Mouse (Mus musculus): ENCODE measurements at regions not wholly inside any gene's neighbourhood (a gene's known extent, or its start where the extent isn't known, plus 50 kb on each side); places are given as distances from the start of the nearest gene placed in this dataset.

DNA sequence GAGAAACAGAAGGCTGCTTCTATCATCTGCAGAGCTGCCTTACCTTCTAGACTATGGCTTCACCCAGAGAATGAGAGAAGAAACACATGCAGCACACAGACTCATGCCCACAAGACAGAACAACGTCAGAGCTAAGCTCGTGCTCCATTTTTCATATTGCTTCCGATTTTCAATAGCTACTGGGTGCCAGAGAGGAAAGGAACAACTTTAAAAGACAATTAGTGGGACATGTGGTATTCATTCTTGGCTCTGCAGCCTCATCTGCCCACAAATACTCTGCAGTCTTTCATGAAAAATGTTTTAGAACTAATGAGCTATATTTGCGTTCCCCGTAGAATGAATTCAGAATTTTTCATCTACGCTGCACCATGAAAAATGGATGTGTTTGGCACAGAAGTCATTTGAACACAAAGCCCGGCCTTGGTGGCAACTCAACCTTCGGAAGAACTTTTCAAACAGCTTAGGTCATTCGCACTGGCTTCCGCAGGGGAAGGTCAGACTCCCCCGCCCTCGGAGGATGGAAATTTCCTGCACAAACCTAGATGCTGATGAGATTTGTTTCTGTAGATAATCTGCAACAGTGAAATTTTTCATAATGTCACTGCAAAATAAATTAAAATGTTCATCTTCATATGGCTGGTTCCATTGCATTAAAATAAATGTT lies 213.6 kb downstream of the Skap2 start:
- no peaks in the 10 kb centered on the region for H3K27me3 ChIP-seq (ENCODE audit: control insufficient read depth, insufficient read depth, low read length, poor library complexity, severe bottlenecking)
- DNase-seq (ENCODE audit: low read depth, low spot score), result no peak
- no peaks in the 10 kb centered on the region for H3K36me3 ChIP-seq (ENCODE audit: control insufficient read depth, insufficient read depth, low read length, poor library complexity, severe bottlenecking)

DNA sequence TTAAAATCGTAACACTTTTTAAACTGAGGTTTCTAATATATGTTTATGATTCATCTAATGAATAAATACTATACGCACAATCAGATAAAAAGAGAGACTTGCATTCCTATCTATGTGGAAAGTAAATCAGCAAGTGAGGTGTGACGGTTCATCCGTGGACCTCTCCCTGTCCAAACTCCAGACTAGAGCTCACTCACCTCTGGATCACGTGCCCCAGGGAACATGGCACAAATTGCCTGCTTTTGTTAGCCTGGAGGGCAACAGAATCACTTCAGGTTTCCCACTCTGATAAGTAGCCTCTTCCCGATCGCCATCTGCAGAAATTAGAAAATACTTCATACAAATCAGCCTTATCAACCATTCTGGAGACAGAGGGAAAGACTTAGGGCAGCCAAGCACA lies 206.7 kb downstream of the Skap2 start:
- H3K27me3 ChIP-seq (ENCODE audit: control insufficient read depth, insufficient read depth, low read length, poor library complexity, severe bottlenecking), result no peaks in the 10 kb centered on the region
- H3K36me3 ChIP-seq (ENCODE audit: control insufficient read depth, insufficient read depth, low read length, poor library complexity, severe bottlenecking), result no peaks in the 10 kb centered on the region
- no peak for DNase-seq (ENCODE audit: low read depth, low spot score)
